Mouse (Mus musculus): ENCODE measurements at regions not wholly inside any gene's neighbourhood (a gene's known extent, or its start where the extent isn't known, plus 50 kb on each side); places are given as distances from the start of the nearest gene placed in this dataset.

- H3K9me3 ChIP-seq (ENCODE audit: control insufficient read depth, low read length) = no peaks in the 10 kb centered on the region
- no peaks in the 10 kb centered on the region for H3K27me3 ChIP-seq (ENCODE audit: control insufficient read depth, insufficient read depth, low read length)
- no peak overlapping the region for H3K9ac ChIP-seq (ENCODE audit: low read length)
- ATAC-seq (ENCODE audit: insufficient number of reproducible peaks, insufficient read depth, low FRiP score, low read depth) = no peak
- H3K4me2 ChIP-seq (ENCODE audit: low read length) = no peak overlapping the region
- peaks cover 5 to 7% of the 10 kb centered on the region in 2 experiments for H3K4me1 ChIP-seq (ENCODE audit: control insufficient read depth in 2 of 2, insufficient read depth in 2 of 2, low read length in 2 of 2)
- peak overlapping the region in 1 of 2 experiments; percentile 4; a peak in 1 of 4 replicates for H3K27ac ChIP-seq (replicated peaks in 1 of 2; ENCODE audit: control insufficient read depth in 1 of 2, insufficient read depth in 1 of 2, low read depth in 2 of 2, low read length in 2 of 2)
- no peaks in the 10 kb centered on the region for H3K36me3 ChIP-seq (ENCODE audit: control insufficient read depth, insufficient read depth, low read length)
- H3K4me3 ChIP-seq (ENCODE audit: control insufficient read depth in 1 of 2, insufficient read depth in 1 of 2, low read depth in 1 of 2, low read length in 2 of 2) = no peak overlapping the region
- WGBS = 31% methylated on average over 2 of the region's 2 CpGs
Observed at GRCm38 (mm10) chr2:21028605-21029004, 59.9 kb upstream of the Arhgap21 start.

GRCm38 (mm10) chr2:21018535-21018934 lies 49.9 kb upstream of the Arhgap21 start:
- 56% methylated on average over 1 of the region's 1 CpGs for WGBS
- ATAC-seq (ENCODE audit: insufficient number of reproducible peaks, insufficient read depth, low FRiP score, low read depth) = no peak
- no peaks in the 10 kb centered on the region for H3K36me3 ChIP-seq (ENCODE audit: control insufficient read depth, insufficient read depth, low read length)

More at GRCm38 (mm10) chr2:21018535-21018934, 49.9 kb upstream of the Arhgap21 start:
- no peak overlapping the region for H3K4me3 ChIP-seq (ENCODE audit: control insufficient read depth in 1 of 2, insufficient read depth in 1 of 2, low read depth in 1 of 2, low read length in 2 of 2)
- no peaks in the 10 kb centered on the region for H3K9me3 ChIP-seq (ENCODE audit: control insufficient read depth, low read length)
- no peak overlapping the region for H3K4me2 ChIP-seq (ENCODE audit: low read length)
- H3K27me3 ChIP-seq (ENCODE audit: control insufficient read depth, insufficient read depth, low read length) = no peaks in the 10 kb centered on the region
- no peak overlapping the region for H3K9ac ChIP-seq (ENCODE audit: low read length)
- no peaks in the 10 kb centered on the region for H3K4me1 ChIP-seq (ENCODE audit: control insufficient read depth in 2 of 2, insufficient read depth in 2 of 2, low read length in 2 of 2)
- H3K27ac ChIP-seq (replicated peaks in 1 of 2; ENCODE audit: control insufficient read depth in 1 of 2, insufficient read depth in 1 of 2, low read depth in 2 of 2, low read length in 2 of 2) = no peak overlapping the region
